Mouse (Mus musculus) testis, adult 2 months (tissue): Measurements from ENCODE around the gene Slc38a7. TPM values are rescaled to one million over a fixed set of nuclear protein-coding genes. Genes with fewer than 3 reads are reported as not detected.

Experiments
- H3K27ac ChIP-seq: fragments of 200-500 bp; 2 replicates; pipeline ENCODE4 v1.5.1; 2012; ENCODE audit warnings: low read depth, low read length; ENCODE audit not compliant: control insufficient read depth, insufficient read depth
- H3K27me3 ChIP-seq: fragments of 200-500 bp; 2 replicates; pipeline ENCODE4 v1.6.1; 2012; ENCODE audit warnings: mild to moderate bottlenecking, low read length, moderate library complexity; ENCODE audit not compliant: control insufficient read depth, insufficient read depth
- H3K36me3 ChIP-seq: fragments of 200-500 bp; 2 replicates; pipeline ENCODE4 v1.6.1; 2012; ENCODE audit warnings: mild to moderate bottlenecking, low read length; ENCODE audit not compliant: control insufficient read depth, insufficient read depth
- H3K4me1 ChIP-seq: fragments of 200-500 bp; 2 replicates; pipeline ENCODE4 v1.6.1; 2012; ENCODE audit warnings: low read length; ENCODE audit not compliant: control insufficient read depth, insufficient read depth
- H3K4me3 ChIP-seq: fragments of 200-500 bp; 2 replicates; pipeline ENCODE4 v1.5.1; 2012; ENCODE audit warnings: low read depth, mild to moderate bottlenecking, low read length, moderate library complexity, mixed read lengths; ENCODE audit not compliant: control insufficient read depth
- CTCF ChIP-seq: fragments of 200-500 bp; IDR thresholded peaks from 2 replicates; pipeline ENCODE4 v1.5.1; 2012; ENCODE audit warnings: low read depth, mild to moderate bottlenecking, inconsistent platforms, low read length, moderate library complexity; ENCODE audit not compliant: control insufficient read depth, insufficient read depth, insufficient replicate concordance
- POLR2A ChIP-seq: fragments of 200-500 bp; IDR thresholded peaks from 2 replicates; pipeline ENCODE4 v1.6.1; 2012; ENCODE audit warnings: low read depth, mild to moderate bottlenecking, inconsistent platforms, low read length, moderate library complexity; ENCODE audit not compliant: control insufficient read depth
- polyA plus RNA-seq: library from polyadenylated mRNA; depleted of rRNA; stranded (reverse); fragments of >200 nt; gene quantifications from 2 replicates; pipeline ENCODE4 v1.2.3, GENCODE M21; 2012

The Slc38a7 gene
- polyA plus RNA-seq, 1 experiment = 3.4 TPM

DNA sequence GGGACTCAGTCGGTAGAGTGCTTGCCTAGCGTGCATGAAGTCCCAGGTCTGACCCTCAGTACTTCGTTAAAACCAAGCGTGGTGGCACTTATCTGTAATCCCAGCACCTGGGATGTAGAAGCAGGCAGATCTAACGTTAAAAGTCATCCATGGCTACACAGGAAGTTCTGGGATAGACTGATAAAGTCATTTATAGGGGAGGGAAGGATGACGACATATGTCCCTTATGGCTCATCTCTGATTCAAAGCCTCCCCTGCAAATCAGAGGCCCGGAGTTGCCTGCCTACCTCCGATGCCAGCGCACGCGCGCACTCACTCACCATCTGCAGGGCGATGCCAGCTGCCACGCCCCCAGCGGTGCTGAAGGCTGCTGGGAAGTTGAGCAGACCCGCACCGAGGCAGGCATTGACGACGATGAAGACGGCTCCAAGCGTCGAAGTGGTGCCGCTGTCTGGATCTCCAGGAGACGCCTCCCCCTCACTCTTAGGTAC is 5.2 kb downstream of the Slc38a7 start:
- Histone ChIP-seq H3K4me3 (peak overlapping the region; percentile 12), H3K4me1 (peaks cover 12% of the 10 kb centered on the region), H3K27me3 (no peaks in the 10 kb centered on the region), H3K36me3 (no peaks in the 10 kb centered on the region), H3K27ac (no peak overlapping the region)
- no peak for TF ChIP-seq CTCF
- TF ChIP-seq POLR2A = no peak

DNA sequence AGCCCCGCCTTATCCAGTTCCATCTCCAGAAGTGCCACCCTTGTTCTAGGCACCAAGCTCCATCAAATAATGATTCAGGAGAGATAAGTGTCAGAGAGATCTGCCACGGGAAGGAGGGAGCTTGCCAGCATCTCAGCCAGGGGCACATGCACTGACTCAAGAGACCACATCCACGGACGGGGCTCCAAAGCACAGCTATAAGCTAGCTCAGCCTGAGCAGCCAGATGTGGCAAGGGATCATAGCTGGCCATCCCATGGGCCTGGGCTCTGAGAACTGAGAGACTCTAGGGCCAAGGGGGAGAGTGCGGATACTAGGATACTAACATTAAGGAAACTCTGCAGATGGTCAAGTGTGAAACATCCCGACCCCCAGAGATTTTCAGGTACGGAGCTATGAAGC is 8.3 kb downstream of the Slc38a7 start:
- Histone ChIP-seq H3K4me1 (peaks cover 9% of the 10 kb centered on the region), H3K27me3 (no peaks in the 10 kb centered on the region), H3K27ac (no peak overlapping the region), H3K4me3 (no peak overlapping the region), H3K36me3 (no peaks in the 10 kb centered on the region)
- TF ChIP-seq POLR2A (no peak), CTCF (no peak)

DNA sequence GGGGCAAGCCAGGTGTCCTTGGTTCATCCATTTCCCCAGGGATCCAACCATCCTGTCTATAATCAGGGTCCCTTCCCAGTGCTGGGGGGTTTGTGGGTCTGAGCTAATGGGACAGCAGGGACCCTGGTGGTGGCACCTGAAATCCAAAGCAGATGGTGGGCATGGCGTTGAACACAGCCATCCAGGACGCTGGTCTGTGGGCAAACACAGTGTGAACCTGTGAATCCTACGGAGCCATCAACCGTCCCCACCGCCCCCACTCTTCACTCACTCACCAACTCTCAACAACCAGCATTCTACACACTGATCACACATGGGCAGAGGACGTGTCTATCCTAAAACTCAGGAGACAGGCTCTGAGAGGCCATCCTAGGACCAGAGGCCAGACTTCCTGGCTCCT is 9.4 kb downstream of the Slc38a7 start:
- H3K27me3 ChIP-seq = no peaks in the 10 kb centered on the region
- TF ChIP-seq CTCF = no peak
- TF ChIP-seq POLR2A = no peak
- H3K36me3 ChIP-seq = no peaks in the 10 kb centered on the region
- H3K27ac ChIP-seq = no peak overlapping the region
- H3K4me1 ChIP-seq = peaks cover 6% of the 10 kb centered on the region
- H3K4me3 ChIP-seq = no peak overlapping the region

DNA sequence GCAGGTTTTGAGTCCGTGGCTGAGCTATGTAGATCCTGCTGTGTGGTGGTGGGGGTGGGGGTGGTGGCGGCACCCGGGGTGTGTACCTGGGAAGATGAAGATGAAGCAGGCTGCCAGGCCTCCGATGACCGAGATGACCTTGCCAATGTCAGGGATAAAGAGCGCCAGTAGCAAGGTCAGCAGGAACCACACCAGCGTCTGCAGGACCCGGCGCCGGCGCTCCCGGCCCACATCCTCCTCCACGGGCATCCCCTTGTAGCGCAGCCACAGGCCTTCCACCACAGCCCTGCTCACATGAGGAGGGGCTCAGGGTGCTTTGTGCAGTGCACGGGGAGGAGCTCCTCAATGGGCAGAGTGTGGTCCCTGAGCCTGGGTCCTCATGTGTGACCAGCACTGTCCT is 11.9 kb downstream of the Slc38a7 start:
- Histone ChIP-seq H3K4me1 (peaks cover 4% of the 10 kb centered on the region), H3K27ac (no peak overlapping the region), H3K27me3 (no peaks in the 10 kb centered on the region), H3K36me3 (no peaks in the 10 kb centered on the region), H3K4me3 (no peak overlapping the region)
- TF ChIP-seq CTCF = no peak

DNA sequence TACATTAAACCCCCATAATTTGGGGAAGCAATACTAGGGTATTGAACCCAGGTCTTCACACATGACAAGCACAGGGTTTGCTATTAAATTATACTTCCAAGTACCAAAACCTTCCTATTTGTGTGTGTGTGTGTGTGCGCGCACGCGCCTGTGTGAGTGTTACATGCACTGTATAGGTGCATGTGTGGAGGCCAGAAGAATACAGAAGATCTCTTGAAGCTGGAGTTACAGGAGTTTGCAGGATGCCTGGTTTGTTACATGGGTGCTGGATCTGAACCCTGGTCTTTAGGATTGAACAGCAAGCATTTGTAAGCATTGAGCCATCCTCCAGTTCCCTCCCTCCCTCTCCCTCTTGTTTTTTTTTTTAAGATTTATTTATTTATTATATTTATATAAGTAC is 14.1 kb downstream of the Slc38a7 start:
- no peak for TF ChIP-seq CTCF
- no peak for TF ChIP-seq POLR2A
- Histone ChIP-seq H3K4me3 (no peak overlapping the region), H3K4me1 (peaks cover 4% of the 10 kb centered on the region), H3K27ac (no peak overlapping the region), H3K36me3 (no peaks in the 10 kb centered on the region), H3K27me3 (no peaks in the 10 kb centered on the region)

DNA sequence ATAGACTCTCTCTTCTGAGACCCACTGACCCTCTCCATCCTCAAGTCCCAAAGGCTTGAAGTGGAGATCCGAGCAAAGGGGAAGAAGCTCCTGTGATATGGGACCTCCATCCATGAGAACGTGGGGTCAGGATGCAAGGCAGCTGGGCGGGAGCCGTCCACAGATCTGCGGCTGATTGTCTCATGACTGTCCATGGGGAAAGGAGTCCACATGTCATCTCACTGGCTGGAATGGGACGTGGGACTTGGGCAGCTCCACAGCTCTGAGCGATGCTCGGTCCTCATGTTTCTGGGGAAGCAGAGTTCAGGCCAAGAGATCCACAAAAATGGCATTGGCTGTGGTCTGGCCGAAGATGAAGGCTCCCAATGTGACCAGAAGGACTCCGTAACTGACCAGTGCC is 16.1 kb downstream of the Slc38a7 start:
- TF ChIP-seq CTCF = no peak
- TF ChIP-seq POLR2A = no peak
- no peak overlapping the region for H3K27ac ChIP-seq
- no peaks in the 10 kb centered on the region for H3K36me3 ChIP-seq
- no peak overlapping the region for H3K4me3 ChIP-seq
- H3K27me3 ChIP-seq = no peaks in the 10 kb centered on the region
- H3K4me1 ChIP-seq = peaks cover 16% of the 10 kb centered on the region

DNA sequence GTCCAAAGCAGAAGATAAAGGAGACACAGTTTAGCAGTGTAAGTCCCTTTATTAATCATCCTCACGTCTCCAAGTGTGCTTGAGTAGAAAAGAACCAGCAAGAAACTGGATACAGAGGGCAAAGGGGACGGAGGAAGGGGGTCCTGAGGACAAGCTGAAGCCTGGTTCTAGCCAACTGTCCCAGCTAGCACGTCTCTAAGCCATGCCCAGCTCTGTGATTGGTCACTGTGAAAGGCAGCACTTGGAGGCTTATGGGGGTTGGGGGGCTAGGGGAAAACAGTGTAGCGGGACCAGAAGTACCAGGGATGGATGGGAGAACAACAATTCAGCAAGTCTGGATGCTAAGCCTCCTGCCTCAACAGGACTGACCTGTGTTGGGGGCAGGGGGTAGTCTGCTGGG is 17.4 kb downstream of the Slc38a7 start:
- no peaks in the 10 kb centered on the region for H3K36me3 ChIP-seq
- TF ChIP-seq CTCF (no peak), POLR2A (no peak)
- H3K4me1 ChIP-seq = peaks cover 14% of the 10 kb centered on the region
- H3K27me3 ChIP-seq = no peaks in the 10 kb centered on the region
- no peak overlapping the region for H3K27ac ChIP-seq
- no peak overlapping the region for H3K4me3 ChIP-seq

DNA sequence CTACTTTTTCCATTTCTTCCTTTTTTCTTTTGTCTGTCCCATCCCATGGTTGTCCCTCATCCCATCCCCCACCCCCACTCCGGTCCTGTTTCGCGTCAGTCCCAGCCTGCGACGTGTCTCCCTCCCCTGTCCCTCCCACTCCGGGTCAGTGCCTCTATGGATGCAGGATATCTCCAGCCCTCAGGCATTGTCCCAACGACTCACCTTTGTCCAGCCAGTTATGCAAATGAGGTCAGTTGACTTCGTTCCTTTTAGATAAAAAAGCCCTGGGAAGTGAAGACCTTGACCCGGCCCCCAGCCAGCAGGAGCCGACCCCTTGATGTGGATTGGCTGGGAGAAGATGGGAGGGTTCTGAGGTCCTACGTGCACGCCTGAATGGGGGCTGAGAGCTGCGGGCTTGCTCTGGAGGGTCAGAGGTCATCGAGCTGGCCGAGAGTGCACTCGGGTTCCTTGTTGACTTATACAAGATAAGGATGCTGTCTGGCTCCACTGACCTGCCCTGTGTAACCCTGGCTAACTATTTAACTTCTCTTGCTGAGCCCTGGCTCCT is 19.8 kb downstream of the Slc38a7 start:
- H3K36me3 ChIP-seq = no peaks in the 10 kb centered on the region
- H3K27me3 ChIP-seq = no peaks in the 10 kb centered on the region
- peak overlapping the region; percentile 21 for H3K4me3 ChIP-seq
- TF ChIP-seq POLR2A (no peak), CTCF (no peak)
- peaks cover 14% of the 10 kb centered on the region for H3K4me1 ChIP-seq
- 0 out of 2 replicates have a peak overlapping the region, but pooled peaks have one; percentile 2 for H3K27ac ChIP-seq
